Mouse (Mus musculus) adrenal gland, postnatal 36 days (tissue): ENCODE measurements around the gene Vps39. TPM values are rescaled to one million over a fixed set of nuclear protein-coding genes. Genes with fewer than 3 reads are reported as not detected.
A peak's percentile ranks its signal among the peaks of the same experiment; 100 is the strongest.

Experiments used
- DNase-seq, 2 experiments: peaks; one replicate each; pipeline ENCODE4 v3.0.0; 2021; ENCODE audit warnings: mixed read lengths in 1 of 2
- long read RNA-seq, 2 experiments: library from polyadenylated mRNA; stranded (forward); transcript quantifications; one replicate each; pipeline ENCODE4 v2.0.0; 2021; ENCODE audit warnings: borderline sequencing depth in 2 of 2
- total RNA-seq, 2 experiments: library from RNA; stranded (reverse); gene quantifications; 2 replicates each; pipeline ENCODE4 v1.2.3; 2021

Vps39 gene
- 10 to 100 TPM; 43.2 to 52.8 TPM for total RNA-seq
- long read RNA-seq, experiment 1, full-length matches to known transcripts, result 11 of 23 reads
- long read RNA-seq, experiment 1, partial matches to known transcripts, result 4 of 23 reads
- long read RNA-seq, experiment 1, other reads (novel, unspliced or antisense), result 8 of 23 reads
- long read RNA-seq, experiment 2, full-length matches to known transcripts, result 4 of 10 reads
- long read RNA-seq, experiment 2, partial matches to known transcripts, result 0 of 10 reads
- long read RNA-seq, experiment 2, other reads (novel, unspliced or antisense), result 6 of 10 reads

DNA sequence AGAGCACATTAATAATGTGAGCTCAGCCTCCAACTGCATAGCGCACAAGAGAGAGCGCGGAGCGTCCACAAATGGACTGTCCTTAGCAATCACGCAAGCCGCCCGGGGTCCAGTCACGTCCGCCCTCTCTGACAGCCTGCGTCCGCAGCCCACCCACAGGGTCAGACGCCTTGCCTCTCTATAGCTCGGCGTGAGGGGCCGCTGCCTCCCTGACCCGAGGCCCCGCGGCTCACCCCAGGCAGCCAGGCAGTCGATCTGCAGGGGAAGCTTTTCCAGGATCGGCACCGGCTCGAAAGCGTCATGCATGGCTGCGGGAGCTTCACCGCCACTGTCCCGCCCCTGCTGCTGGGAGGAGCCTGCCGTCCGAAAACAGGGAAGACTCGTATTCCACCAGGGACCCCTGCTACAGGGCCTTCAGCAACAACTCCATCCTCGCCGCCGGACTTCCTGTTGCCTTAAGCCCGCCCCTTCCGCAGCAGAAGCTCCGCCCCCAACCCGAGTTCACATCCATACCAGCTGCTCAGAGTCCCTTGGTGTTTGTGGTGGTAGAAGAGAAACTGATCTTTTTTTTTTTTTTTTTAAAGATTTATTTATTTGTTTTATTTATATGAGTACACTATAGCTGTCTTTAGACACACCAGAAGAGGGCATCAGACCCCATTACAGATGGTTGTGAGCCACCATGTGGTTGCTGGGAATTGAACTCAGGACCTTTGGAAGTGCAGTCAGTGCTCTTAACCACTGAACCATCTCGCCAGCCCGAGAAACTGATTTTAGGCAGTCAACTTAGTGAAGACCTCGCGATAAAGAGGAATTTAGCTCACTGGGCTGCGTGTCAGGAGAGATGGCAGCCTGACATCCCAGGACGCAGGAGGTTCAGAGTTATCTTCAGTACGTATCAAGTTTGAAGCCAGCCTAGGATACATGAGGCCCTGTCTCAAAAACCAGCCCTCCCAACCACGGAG is at the start of gene Vps39:
TSS of gene Vps39 (minus strand) at position 456 of the 965 bp plus-strand sequence.
- DNase-seq, result peak; percentile 91 to 94

DNA sequence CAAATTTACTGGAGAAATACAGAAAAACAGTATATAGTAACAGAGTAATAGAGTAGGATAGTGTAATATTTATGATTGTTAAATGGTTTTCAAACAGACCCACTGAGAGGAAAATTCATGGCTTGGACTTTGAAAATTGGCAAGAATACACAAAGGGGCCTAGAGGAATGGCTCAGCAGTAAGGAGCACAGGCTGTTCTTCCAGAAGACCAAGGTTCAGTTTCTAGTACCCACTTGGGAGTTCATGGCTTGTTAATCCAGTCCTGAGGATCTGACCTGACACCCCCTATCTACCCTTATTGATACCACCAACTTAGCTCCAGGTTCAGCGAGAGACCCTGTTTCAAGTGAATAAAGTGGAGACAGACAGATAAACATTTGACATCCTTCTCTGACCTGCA is 45.0 kb upstream of the Vps39 start:
- DNase-seq, result no peak

DNA sequence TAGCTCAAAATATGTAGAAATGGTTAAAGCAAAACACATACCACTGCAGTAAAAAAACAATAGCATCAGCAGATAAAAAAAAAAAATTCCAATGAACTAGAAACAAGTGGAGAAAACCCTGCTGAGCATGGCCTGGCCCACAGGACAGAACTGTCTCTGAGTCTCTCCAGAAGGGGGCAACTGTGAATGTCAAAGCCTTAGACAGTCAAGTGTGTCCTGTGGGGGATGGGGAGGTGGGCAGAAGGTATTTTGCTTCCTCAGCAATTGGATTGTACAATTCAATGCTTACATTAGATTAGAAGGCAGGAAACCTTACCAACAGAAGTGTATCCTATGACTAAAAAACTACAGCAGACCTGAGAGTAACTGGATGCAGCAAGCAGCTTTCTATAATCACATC is 39.5 kb upstream of the Vps39 start:
- no peak for DNase-seq

DNA sequence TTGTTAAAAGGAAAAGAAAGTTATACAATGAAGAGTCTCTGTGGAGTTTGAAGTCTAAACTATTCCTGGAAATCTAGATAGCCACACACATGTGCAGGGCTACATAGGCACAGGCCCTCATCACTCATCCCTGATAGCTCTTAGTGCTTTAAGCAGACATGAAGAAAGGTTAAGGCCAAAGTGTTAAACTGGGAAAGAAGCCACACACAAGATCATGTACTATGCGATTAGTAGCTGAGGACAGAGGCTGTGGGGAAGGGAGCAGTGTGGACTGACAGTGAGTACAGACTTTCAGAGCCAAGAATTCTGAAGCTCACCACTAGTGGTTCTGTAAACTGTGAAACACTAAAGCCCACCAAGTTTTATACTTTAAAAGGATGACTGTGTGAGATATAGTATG is 38.0 kb upstream of the Vps39 start:
- no peak for DNase-seq

GRCm38 (mm10) chr2:120389376-120389775 is 36.4 kb upstream of the Vps39 start:
- peak; percentile 53 to 61 for DNase-seq

GRCm38 (mm10) chr2:120387291-120387690 is 34.4 kb upstream of the Vps39 start:
- DNase-seq, result no peak

DNA sequence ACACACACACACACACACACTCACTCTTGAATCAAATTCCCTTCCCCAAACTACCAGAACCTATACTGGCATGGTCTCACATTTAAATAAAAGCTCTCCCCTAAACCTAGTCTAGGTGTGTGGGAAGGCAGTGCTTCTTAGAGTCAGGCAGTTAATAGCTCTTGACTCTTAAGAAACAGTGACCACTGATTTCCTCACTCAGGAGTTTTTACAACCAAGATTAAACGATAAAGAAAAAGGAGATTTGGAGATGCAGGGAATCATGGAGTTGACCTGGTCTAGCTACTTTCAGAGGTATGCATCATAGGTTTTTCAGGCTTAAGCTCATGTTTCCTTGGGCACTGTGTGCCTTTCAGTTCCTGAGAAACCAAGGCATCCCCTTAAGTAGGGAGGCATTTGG is 33.3 kb upstream of the Vps39 start:
- DNase-seq, result no peak

- DNase-seq, result no peak
Observed at GRCm38 (mm10) chr2:120373858-120374257, 20.9 kb upstream of the Vps39 start.

- DNase-seq, result no peak
Observed at GRCm38 (mm10) chr2:120367416-120368207, 14.7 kb upstream of the Vps39 start.

GRCm38 (mm10) chr2:120366501-120366900 is 13.6 kb upstream of the Vps39 start:
- no peak for DNase-seq

GRCm38 (mm10) chr2:120360425-120360824 is 7.5 kb upstream of the Vps39 start:
- no peak for DNase-seq

- no peak for DNase-seq
Observed at GRCm38 (mm10) chr2:120351321-120351720, 1.6 kb downstream of the Vps39 start.

GRCm38 (mm10) chr2:120348120-120348519 is 4.8 kb downstream of the Vps39 start:
- DNase-seq, result peak; percentile 20 to 31

- no peak for DNase-seq
Observed at GRCm38 (mm10) chr2:120341741-120342140, 11.2 kb downstream of the Vps39 start.

- no peak for DNase-seq
Observed at GRCm38 (mm10) chr2:120337886-120338285, 15.1 kb downstream of the Vps39 start.

GRCm38 (mm10) chr2:120331575-120331974 is 21.4 kb downstream of the Vps39 start:
- no peak for DNase-seq

DNA sequence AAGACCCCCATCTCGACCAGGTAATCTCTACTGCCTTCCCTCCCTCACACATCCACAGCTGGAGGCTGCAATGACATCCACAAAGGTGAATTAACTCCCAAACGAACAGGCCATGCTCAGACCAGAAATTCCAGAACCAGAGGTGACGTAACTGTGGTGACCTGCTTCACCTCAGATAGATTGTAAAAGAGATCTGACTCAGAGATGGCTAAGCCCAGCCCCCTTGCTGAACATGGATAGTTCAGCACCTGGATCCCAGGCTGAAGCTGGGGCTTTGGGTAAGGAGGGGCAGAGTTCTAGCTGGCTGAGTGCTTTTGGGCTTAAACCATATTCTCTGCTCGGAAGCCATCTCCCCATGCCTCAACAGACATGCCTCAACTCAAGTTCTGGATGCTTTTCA is 37.9 kb downstream of the Vps39 start:
- no peak for DNase-seq

- DNase-seq, result no peak
Observed at GRCm38 (mm10) chr2:120314487-120314886, 38.5 kb downstream of the Vps39 start.

GRCm38 (mm10) chr2:120313976-120314375 is 39.0 kb downstream of the Vps39 start, which contains the start of gene Pla2g4f:
Gene Pla2g4f (minus strand): TSS chr2:120314165.
- DNase-seq, result no peak

DNA sequence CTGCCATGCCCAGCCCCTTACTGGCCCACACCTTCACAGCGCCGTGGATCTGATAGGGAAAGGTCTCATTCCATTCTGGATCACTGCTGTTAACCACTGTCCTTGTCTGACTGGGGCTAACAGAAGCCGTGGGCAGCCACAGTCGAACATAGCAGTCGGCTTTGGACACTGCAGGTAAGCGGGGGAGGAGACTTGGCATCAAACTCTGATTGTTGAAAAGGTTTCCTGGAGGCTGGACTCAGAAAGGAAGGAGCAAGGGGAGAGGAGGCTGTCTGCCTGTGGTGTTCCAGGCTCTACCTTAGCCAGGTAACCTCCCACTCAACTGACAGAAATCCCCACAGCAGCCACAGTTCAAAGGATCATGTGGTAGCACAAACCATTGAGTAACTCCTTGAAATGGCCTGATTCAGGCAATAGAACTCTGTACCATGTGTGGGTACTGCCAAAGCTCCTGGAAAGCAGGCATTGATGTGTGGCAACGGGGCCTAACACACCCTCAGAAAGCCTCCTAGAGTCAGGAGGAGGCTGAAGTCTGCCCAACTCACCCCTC is 40.6 kb downstream of the Vps39 start:
- DNase-seq, result no peak

DNA sequence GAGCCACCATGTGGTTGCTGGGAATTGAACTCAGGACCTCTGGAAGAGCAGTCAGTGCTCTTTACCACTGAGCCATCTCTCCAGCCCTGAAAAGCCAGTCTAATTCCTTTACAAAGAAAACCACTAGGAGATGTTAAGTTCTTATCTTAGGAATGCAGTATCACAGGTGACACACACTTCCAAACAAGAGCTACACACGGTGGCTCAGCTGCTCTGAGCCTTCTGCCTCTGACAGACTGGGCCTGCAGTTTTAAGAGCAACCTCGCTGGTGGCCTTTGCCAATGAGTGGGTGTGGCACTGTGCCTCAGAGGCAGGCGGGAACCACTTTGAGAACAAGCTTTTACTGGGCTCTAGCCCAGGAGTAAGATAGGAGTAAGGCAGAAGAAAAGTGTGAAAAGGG is 48.8 kb downstream of the Vps39 start:
- DNase-seq, result no peak

- DNase-seq, result no peak
Observed at GRCm38 (mm10) chr2:120301076-120301475, 51.9 kb downstream of the Vps39 start.
